15 mouse cellular contexts compared by ENCODE assay signal in genomic region chr6:98221970-98222369, GRCm38 (mm10).
A peak's percentile ranks its signal among the peaks of the same experiment; 100 is the strongest.
DNase-seq lines count a peak whose midpoint lies in the region; ATAC-seq and TF ChIP-seq lines count a peak whose summit lies in the region.
"Had no signal": no experiment of that assay in that cellular context is flagged by ENCODE, and none has a peak within 500 bp of the region (broad histone marks: within the 10 kb centered on the region; RNA-seq: fewer than 3 reads in every experiment).

No protein-coding gene starts in this region.

- no peaks in the 10 kb centered on the region for H3K79me2 ChIP-seq in heart, adult 2 months (replicated peaks; ENCODE audit: control insufficient read depth, insufficient read depth, low read length)

- peak; percentile 43 to 46 for DNase-seq in cerebellum, postnatal 10 days
- no peak for DNase-seq in cerebellum, adult 9-11 months
- DNase-seq in limb, embryonic 11.5 days (ENCODE audit: low spot score), result peak; percentile 44
- DNase-seq in limb, embryonic 10.5 days (ENCODE audit: low spot score), result no peak
- DNase-seq in limb, embryonic 14.5 days (ENCODE audit: low spot score), result peak; percentile 90
- DNase-seq in midbrain, embryonic 11.5 days (ENCODE audit: low spot score, missing footprints), result no peak
- no peak for DNase-seq in heart, adult 18-20 months
- no peak for DNase-seq in heart, adult 2 months
- DNase-seq: adrenal gland, adult 8-10 months; heart, postnatal 10 days; kidney, adult 9 months; liver; lung, adult 2 months; thymus, postnatal 14 days had no signal

- no peaks in the 10 kb centered on the region for H3K27me3 ChIP-seq in limb, embryonic 11.5 days (ENCODE audit: control insufficient read depth, insufficient read depth, low read length)
- no peaks in the 10 kb centered on the region for H3K27me3 ChIP-seq in limb, embryonic 10.5 days (ENCODE audit: low read depth, poor library complexity, severe bottlenecking)
- no peaks in the 10 kb centered on the region for H3K27me3 ChIP-seq in limb, embryonic 14.5 days (ENCODE audit: control insufficient read depth, insufficient read depth, low read length)
- H3K27me3 ChIP-seq in midbrain, embryonic 11.5 days (ENCODE audit: control insufficient read depth, insufficient read depth, low read length), result no peaks in the 10 kb centered on the region
- no peaks in the 10 kb centered on the region for H3K27me3 ChIP-seq in heart, adult 2 months (ENCODE audit: control insufficient read depth, insufficient read depth, low read length)
- H3K27me3 ChIP-seq: embryonic facial prominence, embryonic 13.5 days had no signal

- no peaks in the 10 kb centered on the region for H3K36me3 ChIP-seq in limb, embryonic 11.5 days (ENCODE audit: control insufficient read depth, insufficient read depth, low read length)
- no peaks in the 10 kb centered on the region for H3K36me3 ChIP-seq in limb, embryonic 10.5 days
- H3K36me3 ChIP-seq in limb, embryonic 14.5 days (ENCODE audit: control insufficient read depth, insufficient read depth, low read length), result no peaks in the 10 kb centered on the region
- H3K36me3 ChIP-seq in midbrain, embryonic 11.5 days (ENCODE audit: control insufficient read depth, insufficient read depth, low read length), result no peaks in the 10 kb centered on the region
- H3K36me3 ChIP-seq in heart, adult 2 months (ENCODE audit: control insufficient read depth, insufficient read depth, low read length), result no peaks in the 10 kb centered on the region
- H3K36me3 ChIP-seq: embryonic facial prominence, embryonic 13.5 days had no signal

- no peak for ATAC-seq in limb, embryonic 11.5 days (ENCODE audit: insufficient number of reproducible peaks, low FRiP score, low TSS enrichment, low read depth)
- ATAC-seq in limb, embryonic 14.5 days (ENCODE audit: low FRiP score, low read depth), result peak; percentile 93
- no peak for ATAC-seq in midbrain, embryonic 11.5 days (ENCODE audit: low FRiP score)

- no peak overlapping the region for H3K9ac ChIP-seq in limb, embryonic 11.5 days (ENCODE audit: low read length)
- H3K9ac ChIP-seq in limb, embryonic 14.5 days (ENCODE audit: low read depth, low read length, severe bottlenecking), result no peak overlapping the region
- H3K9ac ChIP-seq in midbrain, embryonic 11.5 days (ENCODE audit: low read length), result no peak overlapping the region
- H3K9ac ChIP-seq in heart, adult 2 months (ENCODE audit: low read depth, low read length), result no peak overlapping the region
- H3K9ac ChIP-seq: embryonic facial prominence, embryonic 13.5 days had no signal

- no peak overlapping the region for H3K4me2 ChIP-seq in limb, embryonic 11.5 days (ENCODE audit: low read depth, severe bottlenecking)
- H3K4me2 ChIP-seq in limb, embryonic 14.5 days (replicated peaks; ENCODE audit: low read depth, low read length, severe bottlenecking), result peak overlapping the region; percentile 34
- H3K4me2 ChIP-seq in midbrain, embryonic 11.5 days, result no peak overlapping the region
- H3K4me2 ChIP-seq: embryonic facial prominence, embryonic 13.5 days had no signal

- H3K4me1 ChIP-seq in limb, embryonic 11.5 days (ENCODE audit: control insufficient read depth, insufficient read depth, low read length), result no peaks in the 10 kb centered on the region
- H3K4me1 ChIP-seq in limb, embryonic 10.5 days, result no peaks in the 10 kb centered on the region
- peaks cover 6% of the 10 kb centered on the region; the same call in 1 of the 2 replicates for H3K4me1 ChIP-seq in limb, embryonic 14.5 days (ENCODE audit: control insufficient read depth, insufficient read depth, low read length)
- no peaks in the 10 kb centered on the region for H3K4me1 ChIP-seq in midbrain, embryonic 11.5 days (ENCODE audit: control insufficient read depth, insufficient read depth, low read length)
- H3K4me1 ChIP-seq in heart, adult 2 months (ENCODE audit: control insufficient read depth, insufficient read depth, low read length), result no peaks in the 10 kb centered on the region
- H3K4me1 ChIP-seq: embryonic facial prominence, embryonic 13.5 days had no signal

- TF ChIP-seq POLR2A in limb, embryonic 14.5 days (IDR thresholded peaks at IDR 0.05; ENCODE audit: borderline replicate concordance, extremely low read depth, insufficient read depth, insufficient read length), result no peak
- TF ChIP-seq POLR2A in heart, adult 2 months (IDR thresholded peaks at IDR 0.05; ENCODE audit: insufficient read depth, low read depth, low read length), result no peak

- intact Hi-C loops in heart, adult 2 months (cut with DNase I), result no loop called here

- TF ChIP-seq CTCF in heart, adult 2 months (IDR thresholded peaks at IDR 0.05), result no peak

- no peak for TF ChIP-seq EP300 in heart, adult 2 months (IDR thresholded peaks at IDR 0.05; ENCODE audit: insufficient read depth, low read depth, low read length)

- H3K27ac ChIP-seq in limb, embryonic 11.5 days (replicated peaks; ENCODE audit: low read depth, low read length), result no peak overlapping the region
- no peak overlapping the region for H3K27ac ChIP-seq in limb, embryonic 10.5 days
- peak overlapping the region; percentile 69; the same call in 1 of the 2 replicates for H3K27ac ChIP-seq in limb, embryonic 14.5 days (replicated peaks; ENCODE audit: low read depth, low read length)
- no peak overlapping the region for H3K27ac ChIP-seq in midbrain, embryonic 11.5 days (ENCODE audit: low read depth, low read length)
- no peak overlapping the region for H3K27ac ChIP-seq in heart, adult 2 months
- H3K27ac ChIP-seq: embryonic facial prominence, embryonic 13.5 days had no signal

- H3K9me3 ChIP-seq in limb, embryonic 11.5 days (ENCODE audit: control insufficient read depth, low read length), result no peaks in the 10 kb centered on the region
- no peaks in the 10 kb centered on the region for H3K9me3 ChIP-seq in limb, embryonic 10.5 days (replicated peaks)
- no peaks in the 10 kb centered on the region for H3K9me3 ChIP-seq in limb, embryonic 14.5 days (ENCODE audit: control insufficient read depth, low read length)
- no peaks in the 10 kb centered on the region for H3K9me3 ChIP-seq in midbrain, embryonic 11.5 days (ENCODE audit: control insufficient read depth, low read length)
- H3K9me3 ChIP-seq: embryonic facial prominence, embryonic 13.5 days had no signal

- no peak overlapping the region for H3K4me3 ChIP-seq in limb, embryonic 11.5 days (ENCODE audit: low read depth, low read length)
- H3K4me3 ChIP-seq in limb, embryonic 10.5 days, result no peak overlapping the region
- H3K4me3 ChIP-seq in limb, embryonic 14.5 days (replicated peaks; ENCODE audit: low read length), result no peak overlapping the region; the same call in 1 of the 2 replicates
- no peak overlapping the region for H3K4me3 ChIP-seq in midbrain, embryonic 11.5 days (ENCODE audit: low read depth, low read length)
- H3K4me3 ChIP-seq in heart, adult 2 months, result no peak overlapping the region
- H3K4me3 ChIP-seq: embryonic facial prominence, embryonic 13.5 days had no signal

- 56% methylated on average over 16 of the region's 16 CpGs for WGBS in limb, embryonic 11.5 days
- 74% methylated on average over 16 of the region's 16 CpGs for WGBS in limb, embryonic 10.5 days
- 27% methylated on average over 16 of the region's 16 CpGs for WGBS in limb, embryonic 14.5 days
- 83% methylated on average over 16 of the region's 16 CpGs for WGBS in midbrain, embryonic 11.5 days
- 76% methylated on average over 16 of the region's 16 CpGs for WGBS in heart, adult 2 months

Comparison
In these comparisons a context has a peak if more than half of its experiments do, and no peak if none do; other contexts are left out.
1. DNase-seq: peak in cerebellum, postnatal 10 days (2 of 2), limb, embryonic 11.5 days (single experiment) and limb, embryonic 14.5 days (single experiment); none in cerebellum, adult 9-11 months (single experiment), limb, embryonic 10.5 days (single experiment), midbrain, embryonic 11.5 days (single experiment), heart, adult 18-20 months (0 of 2) and heart, adult 2 months (0 of 2).